Mouse (Mus musculus): ENCODE results near the gene Msrb3. TPM values are rescaled to one million over a fixed set of nuclear protein-coding genes. Genes with fewer than 3 reads are reported as not detected.

The Msrb3 gene
- polyA plus RNA-seq, 1 experiment from 2014 or later = 1.2 TPM

GRCm38 (mm10) chr10:120854329-120854728 is 44.6 kb downstream of the Msrb3 start:
- WGBS (ENCODE audit: insufficient replicate concordance) = 70% methylated on average over 10 of the region's 10 CpGs
- ATAC-seq (ENCODE audit: low read depth) = no peak
- no peak overlapping the region for H3K27ac ChIP-seq (ENCODE audit: low read length)
- H3K27me3 ChIP-seq (ENCODE audit: control insufficient read depth, insufficient read depth, low read depth, low read length) = no peaks in the 10 kb centered on the region
- H3K4me2 ChIP-seq (ENCODE audit: low read depth, low read length) = no peak overlapping the region
- H3K9ac ChIP-seq (ENCODE audit: low read depth, low read length) = no peak overlapping the region
- H3K36me3 ChIP-seq (ENCODE audit: control insufficient read depth, insufficient read depth) = no peaks in the 10 kb centered on the region
- H3K4me3 ChIP-seq (ENCODE audit: low read depth, low read length) = no peak overlapping the region
- no peaks in the 10 kb centered on the region for H3K9me3 ChIP-seq (replicated peaks; ENCODE audit: control insufficient read depth, low read length)
- H3K4me1 ChIP-seq (ENCODE audit: control insufficient read depth, low read depth, low read length) = no peaks in the 10 kb centered on the region

DNA sequence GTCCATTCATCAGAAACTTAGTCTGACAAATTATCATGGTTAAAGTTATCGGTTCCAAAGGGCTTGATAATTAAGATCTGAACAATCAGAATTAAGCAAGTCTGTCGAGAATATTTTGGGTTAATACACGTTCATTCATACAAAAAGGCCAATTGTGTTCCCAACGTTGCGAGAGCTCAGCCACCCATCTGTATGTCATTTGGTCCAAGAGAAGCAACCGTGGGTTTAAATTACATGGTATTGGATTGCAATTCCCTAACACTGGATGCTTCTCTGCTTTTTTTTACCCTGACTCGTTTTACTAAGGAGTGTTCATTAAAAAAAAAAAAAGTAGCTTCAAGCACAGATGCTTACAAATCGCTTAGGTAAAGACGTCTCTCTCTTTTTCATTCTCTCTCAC is 45.1 kb downstream of the Msrb3 start:
- Histone ChIP-seq H3K4me3 (ENCODE audit: low read depth, low read length) (no peak overlapping the region), H3K4me2 (ENCODE audit: low read depth, low read length) (no peak overlapping the region), H3K27me3 (ENCODE audit: control insufficient read depth, insufficient read depth, low read depth, low read length) (no peaks in the 10 kb centered on the region), H3K9me3 (replicated peaks; ENCODE audit: control insufficient read depth, low read length) (no peaks in the 10 kb centered on the region), H3K36me3 (ENCODE audit: control insufficient read depth, insufficient read depth) (no peaks in the 10 kb centered on the region), H3K4me1 (ENCODE audit: control insufficient read depth, low read depth, low read length) (no peaks in the 10 kb centered on the region), H3K27ac (ENCODE audit: low read length) (no peak overlapping the region), H3K9ac (ENCODE audit: low read depth, low read length) (no peak overlapping the region)
- ATAC-seq (ENCODE audit: low read depth) = no peak
- WGBS (ENCODE audit: insufficient replicate concordance) = 67% methylated on average over 9 of the region's 9 CpGs

- Histone ChIP-seq H3K36me3 (ENCODE audit: control insufficient read depth, insufficient read depth) (no peaks in the 10 kb centered on the region), H3K9me3 (replicated peaks; ENCODE audit: control insufficient read depth, low read length) (no peaks in the 10 kb centered on the region), H3K4me3 (ENCODE audit: low read depth, low read length) (no peak overlapping the region), H3K27ac (ENCODE audit: low read length) (no peak overlapping the region), H3K27me3 (ENCODE audit: control insufficient read depth, insufficient read depth, low read depth, low read length) (no peaks in the 10 kb centered on the region), H3K4me2 (ENCODE audit: low read depth, low read length) (no peak overlapping the region), H3K9ac (ENCODE audit: low read depth, low read length) (no peak overlapping the region), H3K4me1 (ENCODE audit: control insufficient read depth, low read depth, low read length) (no peaks in the 10 kb centered on the region)
- ATAC-seq (ENCODE audit: low read depth) = no peak
- 66% methylated on average over 9 of the region's 9 CpGs for WGBS (ENCODE audit: insufficient replicate concordance)
Measured at GRCm38 (mm10) chr10:120851196-120851781, 47.6 kb downstream of the Msrb3 start.

DNA sequence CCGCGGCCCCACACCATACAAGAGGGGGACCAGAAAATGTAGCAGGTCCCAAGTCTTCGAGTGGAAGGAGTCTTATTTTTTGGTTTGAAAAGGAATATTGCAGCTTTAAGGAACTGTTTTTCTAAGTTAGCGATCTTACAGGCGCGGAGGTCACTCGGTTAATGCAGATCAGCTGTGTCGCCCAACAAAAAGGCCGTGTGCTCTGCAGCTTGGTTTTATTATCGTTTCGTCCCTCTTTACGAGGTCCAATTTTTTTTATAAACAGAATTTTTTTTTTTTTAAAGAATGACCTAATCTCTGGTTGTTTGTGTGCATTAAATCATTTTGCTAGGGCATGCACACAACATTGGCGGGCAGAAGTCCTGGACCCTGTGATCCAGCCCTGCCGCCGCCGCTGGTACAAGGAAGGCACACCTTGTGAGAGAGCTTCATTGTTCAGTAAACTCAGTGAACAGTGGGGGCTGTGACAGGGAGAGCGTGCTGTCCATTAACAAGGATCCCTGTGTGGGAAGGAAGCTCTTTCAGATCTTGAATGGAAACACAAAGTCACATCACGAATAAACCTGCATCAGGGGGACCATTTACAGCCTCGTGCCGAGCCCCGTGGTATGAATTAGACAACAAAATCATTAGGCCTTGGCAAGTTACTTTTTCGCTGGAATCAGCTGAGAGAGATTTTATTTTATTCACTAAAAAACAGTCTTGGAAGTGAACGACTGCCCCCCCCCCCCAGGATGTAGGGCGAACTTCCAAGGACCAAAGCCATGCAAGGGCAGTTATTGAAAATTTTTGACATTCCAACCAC is 48.3 kb downstream of the Msrb3 start:
- Histone ChIP-seq H3K36me3 (ENCODE audit: control insufficient read depth, insufficient read depth) (no peaks in the 10 kb centered on the region), H3K4me1 (ENCODE audit: control insufficient read depth, low read depth, low read length) (no peaks in the 10 kb centered on the region), H3K27ac (ENCODE audit: low read length) (no peak overlapping the region), H3K9me3 (replicated peaks; ENCODE audit: control insufficient read depth, low read length) (no peaks in the 10 kb centered on the region), H3K4me2 (ENCODE audit: low read depth, low read length) (no peak overlapping the region), H3K9ac (ENCODE audit: low read depth, low read length) (no peak overlapping the region), H3K27me3 (ENCODE audit: control insufficient read depth, insufficient read depth, low read depth, low read length) (no peaks in the 10 kb centered on the region), H3K4me3 (ENCODE audit: low read depth, low read length) (no peak overlapping the region)
- 72% methylated on average over 24 of the region's 24 CpGs for WGBS (ENCODE audit: insufficient replicate concordance)
- ATAC-seq (ENCODE audit: low read depth) = no peak

GRCm38 (mm10) chr10:120848677-120849076 is 50.2 kb downstream of the Msrb3 start:
- 61% methylated on average over 7 of the region's 7 CpGs for WGBS (ENCODE audit: insufficient replicate concordance)
- H3K9me3 ChIP-seq (replicated peaks; ENCODE audit: control insufficient read depth, low read length) = no peaks in the 10 kb centered on the region
- no peak overlapping the region for H3K4me3 ChIP-seq (ENCODE audit: low read depth, low read length)
- no peaks in the 10 kb centered on the region for H3K36me3 ChIP-seq (ENCODE audit: control insufficient read depth, insufficient read depth)
- no peaks in the 10 kb centered on the region for H3K27me3 ChIP-seq (ENCODE audit: control insufficient read depth, insufficient read depth, low read depth, low read length)
- H3K27ac ChIP-seq (ENCODE audit: low read length) = no peak overlapping the region
- H3K4me1 ChIP-seq (ENCODE audit: control insufficient read depth, low read depth, low read length) = no peaks in the 10 kb centered on the region
- H3K9ac ChIP-seq (ENCODE audit: low read depth, low read length) = no peak overlapping the region
- ATAC-seq (ENCODE audit: low read depth) = no peak
- H3K4me2 ChIP-seq (ENCODE audit: low read depth, low read length) = no peak overlapping the region

GRCm38 (mm10) chr10:120847785-120848184 is 51.1 kb downstream of the Msrb3 start:
- Histone ChIP-seq H3K27ac (ENCODE audit: low read length) (no peak overlapping the region), H3K27me3 (ENCODE audit: control insufficient read depth, insufficient read depth, low read depth, low read length) (no peaks in the 10 kb centered on the region), H3K9me3 (replicated peaks; ENCODE audit: control insufficient read depth, low read length) (no peaks in the 10 kb centered on the region), H3K36me3 (ENCODE audit: control insufficient read depth, insufficient read depth) (no peaks in the 10 kb centered on the region), H3K4me2 (ENCODE audit: low read depth, low read length) (no peak overlapping the region), H3K9ac (ENCODE audit: low read depth, low read length) (no peak overlapping the region), H3K4me1 (ENCODE audit: control insufficient read depth, low read depth, low read length) (no peaks in the 10 kb centered on the region), H3K4me3 (ENCODE audit: low read depth, low read length) (no peak overlapping the region)
- no peak for ATAC-seq (ENCODE audit: low read depth)
- 32% methylated on average over 4 of the region's 4 CpGs for whole genome bisulfite sequencing (ENCODE audit: insufficient replicate concordance)

- no peak for ATAC-seq (ENCODE audit: low read depth)
- no peaks in the 10 kb centered on the region for H3K27me3 ChIP-seq (ENCODE audit: control insufficient read depth, insufficient read depth, low read depth, low read length)
- no peaks in the 10 kb centered on the region for H3K36me3 ChIP-seq (ENCODE audit: control insufficient read depth, insufficient read depth)
- H3K9me3 ChIP-seq (replicated peaks; ENCODE audit: control insufficient read depth, low read length) = no peaks in the 10 kb centered on the region
- H3K4me1 ChIP-seq (ENCODE audit: control insufficient read depth, low read depth, low read length) = no peaks in the 10 kb centered on the region
- no peak overlapping the region for H3K9ac ChIP-seq (ENCODE audit: low read depth, low read length)
- no peak overlapping the region for H3K4me3 ChIP-seq (ENCODE audit: low read depth, low read length)
- H3K4me2 ChIP-seq (ENCODE audit: low read depth, low read length) = no peak overlapping the region
- no peak overlapping the region for H3K27ac ChIP-seq (ENCODE audit: low read length)
- 68% methylated on average over 7 of the region's 7 CpGs for WGBS (ENCODE audit: insufficient replicate concordance)
Measured at GRCm38 (mm10) chr10:120839966-120840365, 58.9 kb downstream of the Msrb3 start.

DNA sequence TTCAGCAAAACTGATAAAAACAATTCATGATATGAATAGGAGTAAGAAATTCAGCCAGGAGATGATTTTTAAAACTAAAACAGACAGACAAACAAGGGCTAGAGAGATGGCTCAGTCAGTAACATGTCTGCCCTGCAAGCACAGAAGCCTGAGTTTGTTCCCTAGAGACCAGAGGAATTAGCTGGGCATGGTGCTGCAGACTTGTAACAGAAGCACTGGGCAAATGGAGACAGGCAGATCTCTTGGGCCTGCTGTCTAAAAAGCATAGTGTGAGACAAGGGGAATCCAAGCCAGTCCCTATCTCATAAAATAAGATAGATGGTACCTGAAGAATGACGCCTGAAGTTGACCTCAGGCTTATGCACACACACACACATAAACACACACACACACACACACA is 64.4 kb downstream of the Msrb3 start:
- ATAC-seq (ENCODE audit: low read depth) = no peak
- Histone ChIP-seq H3K27ac (ENCODE audit: low read length) (no peak overlapping the region), H3K36me3 (ENCODE audit: control insufficient read depth, insufficient read depth) (no peaks in the 10 kb centered on the region), H3K9me3 (replicated peaks; ENCODE audit: control insufficient read depth, low read length) (no peaks in the 10 kb centered on the region), H3K4me2 (ENCODE audit: low read depth, low read length) (no peak overlapping the region), H3K27me3 (ENCODE audit: control insufficient read depth, insufficient read depth, low read depth, low read length) (no peaks in the 10 kb centered on the region), H3K4me1 (ENCODE audit: control insufficient read depth, low read depth, low read length) (no peaks in the 10 kb centered on the region), H3K4me3 (ENCODE audit: low read depth, low read length) (no peak overlapping the region), H3K9ac (ENCODE audit: low read depth, low read length) (no peak overlapping the region)
- WGBS (ENCODE audit: insufficient replicate concordance) = 45% methylated on average over 1 of the region's 1 CpGs

- Histone ChIP-seq H3K4me2 (ENCODE audit: low read depth, low read length) (no peak overlapping the region), H3K4me1 (ENCODE audit: control insufficient read depth, low read depth, low read length) (no peaks in the 10 kb centered on the region)
Measured at GRCm38 (mm10) chr10:120833836-120834235, 65.1 kb downstream of the Msrb3 start.

More at GRCm38 (mm10) chr10:120833836-120834235, 65.1 kb downstream of the Msrb3 start:
- H3K4me3 ChIP-seq (ENCODE audit: low read depth, low read length) = no peak overlapping the region
- no peak overlapping the region for H3K9ac ChIP-seq (ENCODE audit: low read depth, low read length)
- H3K27me3 ChIP-seq (ENCODE audit: control insufficient read depth, insufficient read depth, low read depth, low read length) = no peaks in the 10 kb centered on the region
- H3K36me3 ChIP-seq (ENCODE audit: control insufficient read depth, insufficient read depth) = no peaks in the 10 kb centered on the region
- ATAC-seq (ENCODE audit: low read depth) = no peak
- H3K9me3 ChIP-seq (replicated peaks; ENCODE audit: control insufficient read depth, low read length) = no peaks in the 10 kb centered on the region
- H3K27ac ChIP-seq (ENCODE audit: low read length) = no peak overlapping the region
